Mouse (Mus musculus) adrenal gland, postnatal 25 days (tissue): ENCODE measurements around the gene Cse1l. TPM values are rescaled to one million over a fixed set of nuclear protein-coding genes. Genes with fewer than 3 reads are reported as not detected.

Experiments used
- DNase-seq: peaks from one replicate; pipeline ENCODE4 v3.0.0; 2021; ENCODE audit warnings: mixed read lengths
- long read RNA-seq: library from polyadenylated mRNA; stranded (forward); transcript quantifications from one replicate; pipeline ENCODE4 v2.0.0, GENCODE M21; 2021
- total RNA-seq: library from RNA; stranded (reverse); gene quantifications from 2 replicates; pipeline ENCODE4 v1.2.3, GENCODE M21; 2021

Gene Cse1l
- 67.6 and 83.7 TPM in 2 replicates for total RNA-seq
- long read RNA-seq, transcript Cse1l-201 (25 exons, 3,641 nt) = major isoform, 7 of 12 reads
- long read RNA-seq, partial matches to known transcripts = 2 of 12 reads
- long read RNA-seq, other reads (novel, unspliced or antisense) = 3 of 12 reads

DNA sequence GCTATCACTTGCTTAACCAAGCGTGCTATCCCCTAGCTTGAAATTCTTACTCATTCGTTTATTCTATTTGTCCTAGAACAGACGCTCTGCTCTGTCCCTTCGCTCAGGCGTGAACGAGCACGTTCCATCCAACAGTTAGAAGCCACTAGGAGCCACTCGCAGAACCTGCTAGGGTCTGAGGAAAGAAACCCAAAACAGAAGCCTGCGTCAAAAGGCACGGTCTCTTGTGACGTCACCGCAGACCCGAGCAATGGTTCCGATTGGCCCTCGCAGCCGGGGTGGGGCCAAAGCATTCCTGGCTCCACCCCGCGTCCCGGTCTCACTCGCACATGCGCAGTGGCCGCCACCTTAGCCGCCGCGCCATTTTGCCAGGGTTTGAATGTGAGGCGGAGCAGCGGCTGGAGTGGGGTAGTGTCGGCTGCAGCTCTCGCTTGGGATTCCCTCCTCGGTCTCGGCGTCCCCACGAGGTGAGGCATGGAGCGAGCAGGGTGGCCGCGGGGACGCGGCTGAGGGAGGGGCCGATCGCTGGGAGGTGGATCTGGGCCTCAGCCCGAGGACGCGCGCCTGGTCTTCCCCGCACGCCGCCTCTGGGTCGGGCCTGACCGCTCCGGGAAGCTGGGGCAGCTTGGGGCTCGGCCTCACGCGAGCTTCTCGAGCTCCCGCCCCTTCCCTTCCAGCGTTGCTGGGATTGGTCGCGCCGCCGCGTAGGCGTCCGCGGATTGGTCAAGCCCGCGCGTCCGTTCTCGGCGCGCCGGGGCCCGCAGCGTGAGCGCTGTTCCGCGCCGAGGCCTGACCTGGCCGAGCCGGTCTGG, at the start of gene Cse1l:
TSS of gene Cse1l (plus strand) at position 330 of the 812 bp plus-strand sequence.
- DNase-seq = peak; percentile 98

DNA sequence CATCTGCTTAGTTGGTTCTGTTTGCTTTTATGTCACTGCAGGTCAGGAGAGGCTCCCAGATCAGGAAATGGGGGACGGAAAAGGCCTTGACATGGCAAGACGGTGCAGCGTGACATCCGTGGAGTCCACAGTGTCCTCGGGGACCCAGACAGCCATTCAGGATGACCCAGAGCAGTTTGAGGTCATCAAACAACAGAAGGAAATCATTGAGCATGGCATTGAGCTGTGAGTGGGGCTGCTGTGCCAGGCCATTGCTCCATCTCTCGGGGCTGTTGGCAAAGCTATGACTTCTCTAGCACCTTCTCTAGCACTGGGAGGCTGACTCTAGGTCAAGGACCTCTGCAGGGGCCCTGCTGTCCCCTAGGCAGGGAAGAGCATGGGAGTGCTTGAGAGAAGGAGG, 49.5 kb upstream of the Cse1l start:
- no peak for DNase-seq

DNA sequence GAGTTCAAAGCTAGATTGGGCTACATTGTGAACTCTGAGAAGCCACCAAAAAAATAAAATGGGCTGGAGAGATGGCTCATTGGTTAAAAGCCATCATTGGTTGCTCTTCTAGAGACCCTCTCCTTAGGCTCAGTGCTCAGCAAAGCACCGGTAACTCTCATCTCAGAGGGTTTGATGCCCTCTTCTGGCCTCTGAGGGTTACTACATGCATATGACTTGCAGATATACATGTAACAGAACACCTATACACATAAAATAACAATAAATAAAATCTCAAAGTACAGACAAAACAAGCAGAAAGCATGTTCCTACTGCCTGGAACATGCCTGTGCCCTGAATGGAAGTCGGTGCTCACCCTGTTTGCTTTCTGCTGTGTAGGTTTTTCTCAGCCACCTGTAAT, 48.7 kb upstream of the Cse1l start:
- DNase-seq = no peak

- no peak for DNase-seq
These were observed 46.6 kb upstream of the Cse1l start for GRCm38 (mm10) chr2:166859214-166859613.

DNA sequence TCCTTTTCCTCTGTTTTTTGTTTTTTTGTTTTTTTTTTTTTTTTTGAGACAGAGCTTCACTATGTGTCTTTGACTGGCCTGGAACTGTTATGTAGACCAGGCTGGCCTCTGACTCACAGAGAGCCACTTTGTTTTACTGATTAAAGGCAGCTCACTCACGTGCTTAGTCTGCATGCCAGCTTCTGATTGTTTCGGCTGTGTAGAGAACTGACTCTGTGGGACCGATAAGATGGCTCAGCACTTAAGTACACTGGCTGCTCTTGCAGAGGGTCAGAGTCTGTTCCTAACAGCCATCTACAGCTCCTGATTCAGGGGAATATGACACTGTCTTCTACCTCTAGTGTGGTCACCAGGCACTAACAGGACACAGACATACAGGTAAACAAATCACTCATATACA, 43.3 kb upstream of the Cse1l start:
- DNase-seq = no peak

- DNase-seq = no peak
These were observed 40.4 kb upstream of the Cse1l start for GRCm38 (mm10) chr2:166865476-166865875.

- DNase-seq = no peak
These were observed 35.5 kb upstream of the Cse1l start for GRCm38 (mm10) chr2:166870271-166870865.

DNA sequence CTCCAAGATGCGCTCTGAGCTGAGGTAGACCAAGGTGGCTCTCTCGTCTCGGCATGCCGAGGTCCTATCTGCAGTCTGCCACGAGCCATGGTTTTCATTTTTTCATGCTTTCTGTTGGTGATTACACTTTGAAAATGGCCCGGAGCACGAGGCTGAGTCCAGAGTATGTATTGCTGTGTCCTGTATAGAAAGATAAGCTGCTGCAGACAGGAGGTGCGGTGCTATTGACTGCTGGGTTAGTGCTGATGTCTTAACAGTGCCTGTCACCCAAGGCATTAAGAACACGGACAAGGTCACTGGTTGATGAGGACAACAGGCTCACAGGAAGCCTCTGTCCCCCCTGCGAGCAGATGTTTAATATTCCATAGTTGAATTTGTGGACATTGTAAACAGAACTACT, 34.9 kb upstream of the Cse1l start:
- no peak for DNase-seq

- no peak for DNase-seq
These were observed 31.1 kb upstream of the Cse1l start for GRCm38 (mm10) chr2:166874675-166875280.

DNA sequence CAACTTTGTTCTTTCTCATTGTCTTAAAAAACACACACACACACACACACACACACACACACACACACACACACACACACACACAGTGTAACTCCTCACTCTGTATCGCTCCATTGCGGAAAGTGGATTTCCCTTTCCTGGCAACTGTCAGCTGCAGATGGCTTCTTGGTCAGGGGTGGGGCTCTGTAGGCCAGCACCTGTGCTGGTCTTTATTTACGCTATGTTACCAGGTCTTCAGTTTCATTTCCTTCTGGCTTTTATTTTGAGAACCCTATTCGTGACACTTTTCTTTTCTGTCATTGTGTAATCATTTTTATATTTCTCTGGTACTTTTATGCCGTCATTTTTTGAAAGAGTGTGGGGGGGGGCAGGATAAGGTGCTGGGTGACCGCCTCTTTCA, 30.3 kb upstream of the Cse1l start:
- no peak for DNase-seq

- no peak for DNase-seq
These were observed 29.5 kb upstream of the Cse1l start for GRCm38 (mm10) chr2:166876331-166876730.

DNA sequence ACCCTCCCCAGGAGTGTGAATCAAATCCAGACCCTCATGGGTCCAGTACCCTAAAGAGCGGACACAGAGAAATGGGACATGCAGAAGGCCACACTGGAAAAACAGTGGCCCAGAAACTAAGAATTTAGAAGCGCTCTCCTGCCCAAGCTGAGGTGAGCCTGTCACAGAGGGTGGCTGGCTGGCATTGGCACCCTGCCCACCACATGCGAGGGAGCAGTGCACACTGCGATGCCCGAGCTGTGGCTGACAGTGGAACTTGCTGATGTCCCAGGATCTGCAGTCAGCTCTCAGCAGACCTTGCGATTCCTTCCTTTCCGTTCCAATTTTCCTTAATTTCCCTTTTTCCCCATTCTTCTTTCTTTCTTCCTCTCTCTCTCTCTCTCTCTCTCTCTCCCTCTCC, 20.8 kb upstream of the Cse1l start:
- peak; percentile 66 for DNase-seq

GRCm38 (mm10) chr2:166885619-166886018, 20.2 kb upstream of the Cse1l start:
- DNase-seq = no peak

- no peak for DNase-seq
These were observed 19.6 kb upstream of the Cse1l start for GRCm38 (mm10) chr2:166886231-166886630.

DNA sequence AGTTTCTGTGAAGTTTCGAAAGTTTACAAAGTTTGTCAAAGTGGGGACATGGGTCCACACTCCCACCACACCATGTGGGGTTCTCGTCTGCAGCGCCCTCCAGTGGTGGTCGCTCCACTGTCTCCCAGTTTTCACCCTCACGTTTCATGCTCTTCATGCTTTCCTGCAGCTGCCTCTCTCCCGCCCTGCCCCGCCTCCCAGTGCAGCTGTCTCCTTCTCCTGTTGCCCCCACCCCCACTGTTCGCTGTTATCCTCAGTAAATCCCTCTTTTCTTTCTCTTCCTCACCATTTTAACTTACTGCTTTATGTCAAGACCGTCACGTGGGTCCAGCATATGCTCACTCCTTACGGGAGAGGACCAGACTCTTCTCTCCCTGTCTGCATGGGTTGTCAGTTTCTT, 18.0 kb upstream of the Cse1l start:
- DNase-seq = no peak

- no peak for DNase-seq
These were observed 14.4 kb upstream of the Cse1l start for GRCm38 (mm10) chr2:166891366-166891880.

DNA sequence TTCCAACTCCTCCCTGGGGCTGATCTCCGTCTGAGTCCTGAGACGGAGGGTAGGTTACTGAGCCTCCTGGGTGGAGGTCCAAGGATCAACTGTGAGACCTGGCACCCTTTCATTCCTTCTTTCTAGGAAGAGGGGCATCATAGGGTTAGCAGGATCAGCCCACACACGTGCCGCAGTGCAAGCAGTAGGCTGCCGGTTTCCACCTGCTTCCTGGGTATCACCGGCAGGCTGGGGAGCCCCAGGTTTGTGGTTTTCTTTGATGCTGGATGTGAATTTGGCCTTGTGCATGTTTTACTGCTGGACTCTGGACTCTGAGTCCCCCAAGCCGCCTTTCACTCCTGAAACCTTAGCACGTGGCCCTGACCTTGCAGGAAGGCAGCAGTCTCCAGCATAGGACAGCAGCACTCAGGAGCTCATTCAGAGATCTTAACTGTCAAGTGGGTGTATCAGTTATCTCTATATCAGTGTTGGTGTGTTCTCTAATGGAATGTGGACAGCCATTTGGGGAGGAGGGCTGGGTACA, 13.6 kb upstream of the Cse1l start:
- DNase-seq = no peak

GRCm38 (mm10) chr2:166893036-166893435, 12.8 kb upstream of the Cse1l start:
- DNase-seq = no peak

GRCm38 (mm10) chr2:166896368-166896767, 9.5 kb upstream of the Cse1l start:
- no peak for DNase-seq

DNA sequence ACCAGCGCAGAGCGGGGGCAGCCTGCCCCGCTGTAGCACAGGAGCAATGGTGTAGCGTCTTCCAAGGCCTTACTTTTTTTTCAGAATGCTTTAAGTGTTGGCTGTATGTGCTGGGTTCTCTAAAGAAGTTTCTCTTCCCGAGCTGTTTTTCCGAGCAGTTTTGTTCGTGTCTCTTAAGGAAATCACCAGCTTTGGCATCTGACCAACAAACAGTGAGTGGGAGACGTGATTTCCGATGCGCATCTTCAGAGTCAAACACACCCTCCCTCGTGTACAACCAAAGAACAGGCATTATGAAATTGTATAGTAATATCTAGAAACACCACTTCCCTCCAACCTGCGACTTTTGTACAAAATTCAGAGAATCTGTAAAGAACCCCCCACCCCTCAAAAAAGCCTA, 8.9 kb upstream of the Cse1l start:
- DNase-seq = no peak

- no peak for DNase-seq
These were observed 6.7 kb upstream of the Cse1l start for GRCm38 (mm10) chr2:166899161-166899560.

- DNase-seq = no peak
These were observed 6.1 kb upstream of the Cse1l start for GRCm38 (mm10) chr2:166899746-166900145.
